Mouse (Mus musculus) layer of hippocampus, postnatal 25 days (tissue): ENCODE data around the gene Smco1. TPM values are rescaled to one million over a fixed set of nuclear protein-coding genes. Genes with fewer than 3 reads are reported as not detected.
A peak's percentile ranks its signal among the peaks of the same experiment; 100 is the strongest.
"Not testable (repeated sequence)": the region's sequence is repeated elsewhere in the genome, so short reads cannot be mapped to it uniquely, and the experiment has no call there.

Experiments used
- DNase-seq, 2 experiments: peaks; one replicate each; pipeline ENCODE4 v3.0.0; 2022; ENCODE audit warnings: mixed read lengths in 2 of 2, low spot score in 1 of 2; ENCODE audit errors: extremely low spot score in 1 of 2
- total RNA-seq, 2 experiments: library from RNA; stranded (reverse); gene quantifications; 2 replicates each; pipeline ENCODE4 v1.2.3; 2021

Gene Smco1
- under 1 TPM; 0.20 to 0.26 TPM for total RNA-seq

GRCm38 (mm10) chr16:32271291-32271690 lies at the start of gene Smco1:
Smco1 (plus strand) TSS chr16:32271468.
- no peak for DNase-seq

GRCm38 (mm10) chr16:32221803-32222202 lies 49.5 kb upstream of the Smco1 start:
- DNase-seq = no peak

- no peak for DNase-seq
Observed at GRCm38 (mm10) chr16:32222399-32222798, 48.9 kb upstream of the Smco1 start.

- DNase-seq = not testable (repeated sequence)
Observed at GRCm38 (mm10) chr16:32232050-32232449, 39.2 kb upstream of the Smco1 start.

- DNase-seq = no peak
Observed at GRCm38 (mm10) chr16:32237930-32238680, 33.2 kb upstream of the Smco1 start.

GRCm38 (mm10) chr16:32239428-32240312 lies 31.6 kb upstream of the Smco1 start:
- no peak for DNase-seq

- DNase-seq = no peak
Observed at GRCm38 (mm10) chr16:32243901-32244300, 27.4 kb upstream of the Smco1 start.

- DNase-seq = peak; percentile 40 to 44
Observed at GRCm38 (mm10) chr16:32246351-32246791, 24.9 kb upstream of the Smco1 start.

- peak; percentile 94 to 95 for DNase-seq
Observed at GRCm38 (mm10) chr16:32246952-32247370, 24.3 kb upstream of the Smco1 start, which contains the start of the genes Fbxo45 and Wdr53. Fbxo45 (minus strand) TSS chr16:32247158. Wdr53 (plus strand) TSS chr16:32247227.

GRCm38 (mm10) chr16:32264225-32264624 lies 7.0 kb upstream of the Smco1 start:
- peak in 1 of 2 experiments; percentile 14 for DNase-seq

- no peak for DNase-seq
Observed at GRCm38 (mm10) chr16:32273338-32273737, 2.1 kb downstream of the Smco1 start.

- DNase-seq = no peak
Observed at GRCm38 (mm10) chr16:32275041-32275440, 3.8 kb downstream of the Smco1 start.

- DNase-seq = no peak
Observed at GRCm38 (mm10) chr16:32275830-32276229, 4.6 kb downstream of the Smco1 start.

- DNase-seq = peak; percentile 78 to 86
Observed at GRCm38 (mm10) chr16:32277308-32278256, 6.3 kb downstream of the Smco1 start, which contains the start of gene Rnf168. Rnf168 (plus strand) TSS chr16:32277459.

GRCm38 (mm10) chr16:32278396-32278795 lies 7.1 kb downstream of the Smco1 start:
- no peak for DNase-seq

GRCm38 (mm10) chr16:32280211-32280610 lies 8.9 kb downstream of the Smco1 start:
- DNase-seq = no peak

GRCm38 (mm10) chr16:32282608-32283007 lies 11.3 kb downstream of the Smco1 start:
- no peak for DNase-seq

GRCm38 (mm10) chr16:32291821-32292220 lies 20.6 kb downstream of the Smco1 start:
- DNase-seq = no peak

- not testable (repeated sequence) for DNase-seq
Observed at GRCm38 (mm10) chr16:32299617-32300016, 28.3 kb downstream of the Smco1 start.

GRCm38 (mm10) chr16:32303046-32303445 lies 31.8 kb downstream of the Smco1 start:
- DNase-seq = no peak
